Mouse (Mus musculus): ENCODE data around the gene Islr. TPM values are rescaled to one million over a fixed set of nuclear protein-coding genes. Genes with fewer than 3 reads are reported as not detected.

Gene Islr
- total and polyA plus RNA-seq, 2 experiments, result 1.4 to 7.7 TPM

DNA sequence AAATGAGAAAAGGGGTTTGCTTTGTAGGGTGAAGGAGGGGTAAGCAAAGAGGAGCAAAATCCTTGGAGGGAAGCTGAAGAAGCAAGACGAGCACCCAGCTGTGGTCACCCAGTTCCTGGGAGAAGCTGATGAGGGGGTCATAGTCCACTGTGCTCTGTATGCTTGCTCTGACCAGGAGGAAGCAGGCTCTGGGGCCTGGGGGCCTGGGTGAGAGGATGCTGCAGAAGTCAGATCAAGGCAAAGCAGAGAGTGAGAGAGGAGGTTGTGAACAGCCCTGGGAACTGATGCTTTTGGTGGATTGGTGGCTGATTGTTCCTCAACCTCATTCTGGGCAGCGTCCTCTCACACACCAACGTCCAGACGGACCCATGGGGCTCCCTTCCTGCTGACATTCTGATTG lies 26.9 kb downstream of the Islr start:
- TF ChIP-seq POLR2A (IDR thresholded peaks at IDR 0.05; ENCODE audit: extremely low read depth, insufficient read depth, low read length) (no peak), CTCF (IDR thresholded peaks at IDR 0.05; ENCODE audit: low read depth, low read length) (no peak)
- Histone ChIP-seq H3K36me3 (ENCODE audit: control insufficient read depth, insufficient read depth, low read length) (no peaks in the 10 kb centered on the region), H3K9ac (ENCODE audit: low read depth, low read length) (no peak overlapping the region), H3K4me3 (ENCODE audit: insufficient read depth, low read depth, low read length) (no peak overlapping the region), H3K27ac (replicated peaks; ENCODE audit: insufficient read depth, low read depth, low read length) (no peak overlapping the region), H3K79me2 (ENCODE audit: control insufficient read depth, insufficient read depth, low read length) (no peaks in the 10 kb centered on the region), H3K4me1 (ENCODE audit: control insufficient read depth, insufficient read depth, low read length) (no peaks in the 10 kb centered on the region), H3K27me3 (ENCODE audit: control insufficient read depth, insufficient read depth, low read length) (no peaks in the 10 kb centered on the region)
- no peak for DNase-seq (ENCODE audit: extremely low read depth, low read depth, low spot score)
- WGBS, result 67% methylated on average over 4 of the region's 4 CpGs

- H3K9ac ChIP-seq (ENCODE audit: low read depth, low read length), result no peak overlapping the region
- no peaks in the 10 kb centered on the region for H3K36me3 ChIP-seq (ENCODE audit: control insufficient read depth, insufficient read depth, low read length)
- no peaks in the 10 kb centered on the region for H3K27me3 ChIP-seq (ENCODE audit: control insufficient read depth, insufficient read depth, low read length)
- H3K4me3 ChIP-seq (ENCODE audit: insufficient read depth, low read depth, low read length), result no peak overlapping the region
- WGBS, result 56% methylated on average over 5 of the region's 5 CpGs
- H3K4me1 ChIP-seq (ENCODE audit: control insufficient read depth, insufficient read depth, low read length), result no peaks in the 10 kb centered on the region
- DNase-seq (ENCODE audit: extremely low read depth, low read depth, low spot score), result no peak
- TF ChIP-seq CTCF (IDR thresholded peaks at IDR 0.05; ENCODE audit: low read depth, low read length) (no peak), POLR2A (IDR thresholded peaks at IDR 0.05; ENCODE audit: extremely low read depth, insufficient read depth, low read length) (no peak)
- H3K27ac ChIP-seq (replicated peaks; ENCODE audit: insufficient read depth, low read depth, low read length), result no peak overlapping the region
- no peaks in the 10 kb centered on the region for H3K79me2 ChIP-seq (ENCODE audit: control insufficient read depth, insufficient read depth, low read length)
Observed at GRCm38 (mm10) chr9:58175745-58176487, 28.2 kb downstream of the Islr start.

DNA sequence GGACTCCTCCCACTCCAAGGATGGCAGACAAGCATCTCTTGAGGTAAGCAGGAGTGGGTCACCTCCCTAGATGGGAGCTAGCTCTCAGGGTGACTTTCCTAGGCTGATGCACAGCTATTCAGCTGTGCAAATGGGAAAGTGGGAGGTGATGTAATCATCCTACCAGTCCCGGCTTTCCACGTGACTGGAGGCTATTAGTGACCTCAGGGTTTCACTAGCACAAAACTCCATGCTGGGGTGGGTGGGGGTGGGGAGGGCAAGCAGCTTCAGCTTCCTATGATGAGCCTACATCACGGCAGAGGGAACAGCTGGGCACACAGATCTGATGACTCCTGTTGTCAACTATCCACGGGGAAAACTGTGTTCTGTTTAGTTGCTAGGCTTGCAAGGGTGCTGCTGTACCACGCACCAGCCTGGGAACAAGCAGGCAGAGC lies 29.3 kb downstream of the Islr start:
- H3K79me2 ChIP-seq (ENCODE audit: control insufficient read depth, insufficient read depth, low read length), result no peaks in the 10 kb centered on the region
- no peaks in the 10 kb centered on the region for H3K27me3 ChIP-seq (ENCODE audit: control insufficient read depth, insufficient read depth, low read length)
- no peak overlapping the region for H3K4me3 ChIP-seq (ENCODE audit: insufficient read depth, low read depth, low read length)
- WGBS, result 49% methylated on average over 5 of the region's 5 CpGs
- H3K36me3 ChIP-seq (ENCODE audit: control insufficient read depth, insufficient read depth, low read length), result no peaks in the 10 kb centered on the region
- no peak overlapping the region for H3K9ac ChIP-seq (ENCODE audit: low read depth, low read length)
- TF ChIP-seq POLR2A (IDR thresholded peaks at IDR 0.05; ENCODE audit: extremely low read depth, insufficient read depth, low read length) (no peak), CTCF (IDR thresholded peaks at IDR 0.05; ENCODE audit: low read depth, low read length) (no peak)
- no peak for DNase-seq (ENCODE audit: extremely low read depth, low read depth, low spot score)
- H3K4me1 ChIP-seq (ENCODE audit: control insufficient read depth, insufficient read depth, low read length), result no peaks in the 10 kb centered on the region
- no peak overlapping the region for H3K27ac ChIP-seq (replicated peaks; ENCODE audit: insufficient read depth, low read depth, low read length)

GRCm38 (mm10) chr9:58172863-58173262 lies 31.2 kb downstream of the Islr start:
- DNase-seq (ENCODE audit: extremely low read depth, low read depth, low spot score), result peak; percentile 42

DNA sequence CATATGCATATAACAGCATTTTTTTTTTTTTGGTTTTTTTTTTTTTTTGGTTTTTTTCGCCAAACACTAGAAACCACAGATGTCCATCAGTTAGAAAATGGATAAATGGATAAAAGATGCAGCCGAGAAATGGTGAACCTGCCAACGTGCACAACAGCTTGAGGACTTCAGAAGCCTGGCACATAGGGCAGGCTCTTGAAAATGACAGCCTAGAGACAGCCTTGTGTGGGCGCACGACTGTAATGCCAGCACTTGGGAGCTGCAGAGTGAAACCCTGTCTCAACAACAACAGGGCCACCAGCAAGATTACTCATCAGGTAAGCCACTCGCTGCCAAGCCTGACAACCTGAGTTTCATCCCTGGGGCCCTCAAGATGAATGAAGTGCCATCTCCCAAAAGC lies 34.7 kb downstream of the Islr start:
- no peak for DNase-seq (ENCODE audit: extremely low read depth, low read depth, low spot score)
- no peaks in the 10 kb centered on the region for H3K36me3 ChIP-seq (ENCODE audit: control insufficient read depth, insufficient read depth, low read length)
- H3K27ac ChIP-seq (replicated peaks; ENCODE audit: insufficient read depth, low read depth, low read length), result no peak overlapping the region
- 88% methylated on average over 6 of the region's 6 CpGs for WGBS
- TF ChIP-seq CTCF (IDR thresholded peaks at IDR 0.05; ENCODE audit: low read depth, low read length) (no peak), POLR2A (IDR thresholded peaks at IDR 0.05; ENCODE audit: extremely low read depth, insufficient read depth, low read length) (no peak)
- H3K9ac ChIP-seq (ENCODE audit: low read depth, low read length), result no peak overlapping the region
- no peak overlapping the region for H3K4me3 ChIP-seq (ENCODE audit: insufficient read depth, low read depth, low read length)
- no peaks in the 10 kb centered on the region for H3K79me2 ChIP-seq (ENCODE audit: control insufficient read depth, insufficient read depth, low read length)
- no peaks in the 10 kb centered on the region for H3K27me3 ChIP-seq (ENCODE audit: control insufficient read depth, insufficient read depth, low read length)
- no peaks in the 10 kb centered on the region for H3K4me1 ChIP-seq (ENCODE audit: control insufficient read depth, insufficient read depth, low read length)

More at GRCm38 (mm10) chr9:58172863-58173262, 31.2 kb downstream of the Islr start:
- Histone ChIP-seq H3K79me2 (ENCODE audit: control insufficient read depth, insufficient read depth, low read length) (no peaks in the 10 kb centered on the region), H3K4me3 (ENCODE audit: insufficient read depth, low read depth, low read length) (no peak overlapping the region), H3K4me1 (ENCODE audit: control insufficient read depth, insufficient read depth, low read length) (no peaks in the 10 kb centered on the region), H3K27me3 (ENCODE audit: control insufficient read depth, insufficient read depth, low read length) (no peaks in the 10 kb centered on the region), H3K9ac (ENCODE audit: low read depth, low read length) (no peak overlapping the region), H3K27ac (replicated peaks; ENCODE audit: insufficient read depth, low read depth, low read length) (no peak overlapping the region), H3K36me3 (ENCODE audit: control insufficient read depth, insufficient read depth, low read length) (no peaks in the 10 kb centered on the region)
- TF ChIP-seq POLR2A (IDR thresholded peaks at IDR 0.05; ENCODE audit: extremely low read depth, insufficient read depth, low read length) (no peak), CTCF (IDR thresholded peaks at IDR 0.05; ENCODE audit: low read depth, low read length) (no peak)
- 22% methylated on average over 2 of the region's 2 CpGs for WGBS

GRCm38 (mm10) chr9:58168880-58169279 lies 35.2 kb downstream of the Islr start:
- Histone ChIP-seq H3K4me3 (ENCODE audit: insufficient read depth, low read depth, low read length) (no peak overlapping the region), H3K79me2 (ENCODE audit: control insufficient read depth, insufficient read depth, low read length) (no peaks in the 10 kb centered on the region), H3K27ac (replicated peaks; ENCODE audit: insufficient read depth, low read depth, low read length) (no peak overlapping the region), H3K36me3 (ENCODE audit: control insufficient read depth, insufficient read depth, low read length) (no peaks in the 10 kb centered on the region), H3K4me1 (ENCODE audit: control insufficient read depth, insufficient read depth, low read length) (no peaks in the 10 kb centered on the region), H3K27me3 (ENCODE audit: control insufficient read depth, insufficient read depth, low read length) (no peaks in the 10 kb centered on the region), H3K9ac (ENCODE audit: low read depth, low read length) (no peak overlapping the region)
- WGBS, result 87% methylated on average over 3 of the region's 3 CpGs
- no peak for DNase-seq (ENCODE audit: extremely low read depth, low read depth, low spot score)
- TF ChIP-seq POLR2A (IDR thresholded peaks at IDR 0.05; ENCODE audit: extremely low read depth, insufficient read depth, low read length), result no peak
- TF ChIP-seq CTCF (IDR thresholded peaks at IDR 0.05; ENCODE audit: low read depth, low read length), result no peak

Measured in liver, adult 2 months (tissue).